Mouse (Mus musculus): Measurements from ENCODE around the gene BC030499. TPM values are rescaled to one million over a fixed set of nuclear protein-coding genes. Genes with fewer than 3 reads are reported as not detected.

BC030499 gene
- total RNA-seq, 2 experiments from 2014 or later, result 0.99 to 1.3 TPM

GRCm38 (mm10) chr11:78305272-78305671 is 14.6 kb downstream of the BC030499 start:
- peak in 1 of 2 experiments; percentile 24 for DNase-seq

- peak; percentile 45 to 51 for DNase-seq
These were observed 20.3 kb downstream of the BC030499 start for GRCm38 (mm10) chr11:78310861-78311511.

- peak; percentile 41 to 47 for DNase-seq
These were observed 23.0 kb downstream of the BC030499 start for GRCm38 (mm10) chr11:78313662-78314061.

- DNase-seq, result no peak
These were observed 27.8 kb downstream of the BC030499 start for GRCm38 (mm10) chr11:78318411-78318810.

GRCm38 (mm10) chr11:78322076-78322831 is 31.6 kb downstream of the BC030499 start:
- DNase-seq, result no peak

- peak; percentile 90 to 91 for DNase-seq
These were observed 32.2 kb downstream of the BC030499 start, which contains the start of gene Aldoc for GRCm38 (mm10) chr11:78322860-78323259. Gene Aldoc (plus strand): TSS chr11:78322968.

GRCm38 (mm10) chr11:78324000-78324785 is 33.6 kb downstream of the BC030499 start:
- no peak for DNase-seq

GRCm38 (mm10) chr11:78324965-78325364 is 34.3 kb downstream of the BC030499 start:
- no peak for DNase-seq

GRCm38 (mm10) chr11:78327215-78327614 is 36.6 kb downstream of the BC030499 start:
- no peak for DNase-seq

- peak; percentile 98 to 99 for DNase-seq
These were observed 37.2 kb downstream of the BC030499 start, which contains the start of gene Pigs for GRCm38 (mm10) chr11:78327634-78328511. Gene Pigs (plus strand): TSS chr11:78328415.

- DNase-seq, result no peak
These were observed 37.9 kb downstream of the BC030499 start for GRCm38 (mm10) chr11:78328512-78329056.

GRCm38 (mm10) chr11:78332676-78333075 is 42.0 kb downstream of the BC030499 start:
- no peak for DNase-seq

GRCm38 (mm10) chr11:78333992-78334391 is 43.4 kb downstream of the BC030499 start:
- peak; percentile 48 to 66 for DNase-seq

- DNase-seq, result no peak
These were observed 46.4 kb downstream of the BC030499 start for GRCm38 (mm10) chr11:78337040-78337439.

GRCm38 (mm10) chr11:78341702-78342101 is 51.1 kb downstream of the BC030499 start:
- DNase-seq, result no peak

GRCm38 (mm10) chr11:78343381-78344327 is 53.0 kb downstream of the BC030499 start, which contains the start of gene Unc119:
Gene Unc119 (plus strand): TSS chr11:78343482.
- peak; percentile 89 to 95 for DNase-seq

GRCm38 (mm10) chr11:78344328-78344889 is 53.8 kb downstream of the BC030499 start:
- DNase-seq, result no peak

GRCm38 (mm10) chr11:78344890-78345715 is 54.5 kb downstream of the BC030499 start:
- peak; percentile 60 to 72 for DNase-seq

- no peak for DNase-seq
These were observed 55.2 kb downstream of the BC030499 start for GRCm38 (mm10) chr11:78345801-78346200.
